Mouse (Mus musculus): Measurements from ENCODE around the gene Gm17654.
"Not testable (repeated sequence)": the region's sequence is repeated elsewhere in the genome, so short reads cannot be mapped to it uniquely, and the experiment has no call there.

The Gm17654 gene

DNA sequence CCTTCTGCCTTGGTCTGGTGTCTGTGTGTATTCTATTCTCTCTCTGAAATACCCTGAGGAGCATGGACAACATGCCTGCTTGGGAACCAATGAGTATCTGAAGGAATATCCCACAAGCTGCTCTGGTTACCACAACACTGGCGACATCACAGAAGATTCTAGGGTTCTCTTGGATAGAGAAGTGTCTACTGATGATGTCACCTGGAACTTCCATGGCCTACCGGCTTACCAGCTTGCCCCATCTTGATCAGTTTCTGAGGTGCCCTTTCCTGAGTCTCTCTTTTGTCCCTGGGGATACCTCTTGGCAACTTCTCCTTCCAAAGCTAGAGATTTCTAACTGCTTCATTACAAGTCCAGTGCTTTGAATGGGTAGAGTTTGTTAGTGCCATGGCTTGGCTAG lies at the start of gene Gm17654:
Gene Gm17654, minus strand, starts transcription at position 101 of the 400 bp plus-strand sequence.
- DNase-seq = not testable (repeated sequence)

DNA sequence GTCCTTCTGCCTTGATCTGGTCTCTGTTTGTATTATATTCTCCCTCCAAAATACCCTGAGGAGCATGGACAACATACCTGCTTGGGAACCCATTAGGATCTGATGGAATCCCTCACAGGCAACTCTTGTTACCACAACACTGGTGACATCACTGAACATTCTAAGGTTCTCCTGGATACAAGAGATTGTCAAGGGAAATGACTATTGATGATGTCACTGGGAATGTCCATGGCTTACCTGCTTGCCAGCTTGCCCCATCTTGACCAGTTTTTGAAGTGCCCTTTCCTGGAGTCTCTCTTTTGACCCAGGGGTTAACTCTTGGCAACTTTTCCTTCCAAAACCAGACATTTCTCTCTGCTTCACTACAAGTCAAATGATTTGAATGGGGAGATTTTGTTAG lies 29.0 kb upstream of the Gm17654 start, which contains the start of gene Gm10375:
Gene Gm10375, minus strand, starts transcription at position 101 of the 400 bp plus-strand sequence.
- DNase-seq = not testable (repeated sequence)

GRCm38 (mm10) chr14:43577969-43578368 lies 977 bp downstream of the Gm17654 start:
- DNase-seq = not testable (repeated sequence)

DNA sequence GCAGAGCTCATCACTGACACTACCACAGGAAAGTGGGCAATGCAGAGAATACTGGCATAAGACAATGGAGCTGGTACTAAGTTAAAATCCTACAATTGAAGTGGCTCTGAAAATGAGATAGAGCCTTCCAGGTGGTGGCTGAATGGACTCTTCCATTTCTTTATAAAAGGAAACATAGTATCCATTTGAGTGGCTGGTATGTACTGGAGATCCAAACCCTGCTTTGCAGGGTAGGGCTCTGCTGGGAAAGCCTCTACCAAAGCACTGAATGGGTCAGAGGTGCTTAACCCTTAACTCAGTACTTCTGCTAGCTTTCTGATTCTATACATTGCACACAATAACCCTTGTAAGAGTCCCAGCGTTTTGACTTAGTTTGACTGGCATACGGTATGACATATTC lies 26.7 kb downstream of the Gm17654 start:
- not testable (repeated sequence) for DNase-seq

- not testable (repeated sequence) for DNase-seq
These were observed 32.7 kb downstream of the Gm17654 start for GRCm38 (mm10) chr14:43546281-43546680.

DNA sequence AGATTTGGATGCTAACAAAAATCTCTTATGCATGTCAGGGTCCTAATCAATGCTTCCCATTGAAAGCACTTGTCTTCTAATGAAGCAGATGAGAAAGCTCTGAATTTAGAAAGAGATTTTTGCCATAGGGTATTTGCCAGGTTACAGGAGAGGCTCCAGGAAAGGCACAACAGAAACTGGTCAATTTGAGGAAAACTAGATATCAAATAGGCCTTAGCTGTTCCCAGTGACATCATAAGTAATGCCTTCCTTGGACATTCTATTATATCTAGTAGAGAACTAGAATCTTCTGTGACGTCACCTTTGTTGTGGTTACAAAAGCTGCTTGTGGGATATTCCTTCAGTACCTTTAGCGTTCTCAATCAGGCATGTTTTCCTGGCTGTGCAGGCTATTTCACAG lies 35.7 kb downstream of the Gm17654 start, which contains the start of gene Gm5799:
Gene Gm5799, plus strand, starts transcription at position 301 of the 400 bp plus-strand sequence.
- DNase-seq = not testable (repeated sequence)

GRCm38 (mm10) chr14:43538144-43538543 lies 40.8 kb downstream of the Gm17654 start:
- not testable (repeated sequence) for DNase-seq

GRCm38 (mm10) chr14:43532387-43532786 lies 46.6 kb downstream of the Gm17654 start:
- DNase-seq = peak; percentile 7

DNA sequence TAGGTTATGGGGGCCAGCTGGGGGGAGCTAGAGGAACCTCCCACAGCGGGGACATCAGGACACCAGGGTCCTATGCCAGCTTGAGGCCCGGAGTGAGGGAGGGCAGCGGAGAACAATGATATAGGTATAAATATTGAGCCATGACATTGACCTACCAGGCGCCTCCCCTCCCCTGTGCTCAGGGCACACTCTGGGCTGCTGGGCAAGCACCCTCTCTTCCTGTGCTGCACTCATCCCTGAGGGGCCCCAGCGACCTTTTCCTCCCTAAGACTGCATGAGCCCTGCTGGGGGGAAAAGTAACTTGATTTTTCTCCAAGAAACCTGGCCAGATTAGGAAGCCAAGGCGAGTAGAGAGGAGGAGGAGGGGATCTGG lies 46.9 kb downstream of the Gm17654 start:
- not testable (repeated sequence) for DNase-seq

DNA sequence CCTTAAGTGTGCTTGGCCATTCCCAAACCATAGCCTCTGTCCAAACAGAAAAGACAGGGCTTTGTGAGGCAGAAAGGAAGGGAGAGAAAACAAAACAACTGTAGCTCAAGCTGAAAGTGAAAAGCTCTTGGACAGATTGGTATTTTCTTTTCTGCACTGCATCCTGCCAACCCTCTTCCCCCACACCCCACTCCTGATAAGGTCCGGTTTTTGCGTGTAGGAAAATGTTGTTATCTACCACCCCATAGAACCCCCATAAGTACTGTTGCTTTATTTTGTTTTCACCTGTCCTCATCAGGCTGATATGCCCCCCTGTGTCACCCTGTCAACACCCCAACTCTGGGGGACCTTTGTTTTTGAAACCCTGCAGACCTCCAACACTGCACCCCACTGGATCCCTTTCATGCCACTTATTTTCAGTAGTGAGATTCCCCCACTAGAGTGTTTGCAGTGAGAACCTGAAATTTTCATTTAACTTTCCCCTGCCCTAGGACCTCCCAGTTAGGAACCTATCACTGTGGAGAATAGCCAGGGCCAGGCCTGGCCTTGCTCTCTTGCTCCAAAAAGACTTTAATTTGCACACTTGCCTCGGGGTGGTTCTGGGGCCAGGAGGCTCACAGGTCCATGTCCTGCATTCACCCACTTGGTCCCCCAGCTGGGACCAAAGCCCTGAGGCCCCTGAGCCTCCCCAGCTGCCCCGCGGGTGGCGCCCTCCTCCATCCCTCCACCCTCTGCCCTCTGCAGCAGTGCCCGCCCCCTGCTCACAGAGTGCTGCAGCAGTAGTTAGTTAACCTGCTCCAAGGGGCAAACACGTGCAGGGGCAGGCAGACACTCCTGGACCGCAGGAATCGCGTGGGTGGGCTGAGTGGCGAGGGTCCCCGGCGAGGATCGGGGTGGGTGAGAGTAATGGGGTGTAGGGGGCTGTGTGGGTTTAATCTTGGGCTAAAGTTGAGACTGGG lies 47.6 kb downstream of the Gm17654 start:
- DNase-seq = peak; percentile 4

Measured in retina, postnatal 1 day (tissue).